Mouse (Mus musculus): ENCODE measurements at regions not wholly inside any gene's neighbourhood (a gene's known extent, or its start where the extent isn't known, plus 50 kb on each side); places are given as distances from the start of the nearest gene placed in this dataset.

DNA sequence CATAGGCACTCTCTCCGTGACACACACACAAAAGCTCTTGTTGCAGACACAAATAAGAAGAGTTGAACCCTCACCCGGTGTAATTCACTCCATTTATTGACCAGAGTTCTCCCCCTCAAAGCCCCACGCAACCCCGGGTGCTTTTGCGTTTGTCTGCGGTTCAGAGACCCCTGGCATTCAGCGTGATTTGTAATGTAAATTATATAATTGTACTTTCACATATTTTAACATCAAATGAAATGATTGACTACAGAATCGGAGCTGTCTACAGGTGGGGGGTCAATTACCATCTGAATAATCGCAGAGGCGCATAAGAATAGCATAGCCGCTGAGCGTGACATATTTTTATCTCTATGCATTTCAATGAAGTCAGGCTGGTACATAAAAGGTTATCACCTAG, 69.0 kb downstream of the Irx6 start:
- no peak for TF ChIP-seq CTCF (IDR thresholded peaks at IDR 0.05; ENCODE audit: extremely low read depth, insufficient read length, insufficient replicate concordance, low read depth, low read length)
- no peak for TF ChIP-seq POLR2A (IDR thresholded peaks at IDR 0.05; ENCODE audit: low read depth, low read length)
